Mouse (Mus musculus) granulocyte monocyte progenitor cell, adult 5-6 weeks (primary cell): Measurements from ENCODE around the gene Atp8a2. TPM values are rescaled to one million over a fixed set of nuclear protein-coding genes. Genes with fewer than 3 reads are reported as not detected.

ENCODE experiments used
- ATAC-seq: replicated peaks from 2 replicates; pipeline ENCODE4 v1.8.0; 2016; ENCODE audit warnings: mild to moderate bottlenecking, moderate TSS enrichment, inconsistent platforms; ENCODE audit not compliant: poor library complexity, severe bottlenecking
- total RNA-seq, 2 experiments: library from RNA; stranded (forward) in 1 of 2; stranded (reverse) in 1 of 2; fragments of 200-712, 200-1000 nt in 1 of 2; fragments of >200 nt in 1 of 2; fragmentation: Nextera tagmentation in 1 of 2; gene quantifications; 2 replicates each; pipeline ENCODE4 v1.2.3; 2014 to 2017

Atp8a2 gene
- total RNA-seq, 2 experiments from 2014 or later = 0.21 to 1.3 TPM

DNA sequence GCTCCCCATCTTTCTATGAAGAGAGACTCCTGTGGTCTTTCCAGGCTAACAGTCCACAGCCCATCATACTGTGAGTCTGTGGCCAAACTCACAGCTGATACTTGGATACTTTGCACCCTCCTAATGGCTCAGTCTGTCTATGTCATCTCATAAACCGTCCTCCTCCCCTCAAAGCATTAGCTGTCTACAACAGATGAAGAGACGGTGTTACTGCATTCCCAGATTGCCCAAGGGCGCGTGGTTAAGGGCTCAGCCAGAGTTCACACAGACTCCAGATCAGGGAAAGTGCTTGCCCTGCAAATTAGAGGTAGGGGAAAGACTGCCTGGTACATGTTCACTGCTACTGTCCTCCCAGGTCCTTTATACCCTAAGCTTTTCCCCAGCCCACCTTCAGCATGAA lies 515.1 kb downstream of the Atp8a2 start:
- ATAC-seq = no peak

DNA sequence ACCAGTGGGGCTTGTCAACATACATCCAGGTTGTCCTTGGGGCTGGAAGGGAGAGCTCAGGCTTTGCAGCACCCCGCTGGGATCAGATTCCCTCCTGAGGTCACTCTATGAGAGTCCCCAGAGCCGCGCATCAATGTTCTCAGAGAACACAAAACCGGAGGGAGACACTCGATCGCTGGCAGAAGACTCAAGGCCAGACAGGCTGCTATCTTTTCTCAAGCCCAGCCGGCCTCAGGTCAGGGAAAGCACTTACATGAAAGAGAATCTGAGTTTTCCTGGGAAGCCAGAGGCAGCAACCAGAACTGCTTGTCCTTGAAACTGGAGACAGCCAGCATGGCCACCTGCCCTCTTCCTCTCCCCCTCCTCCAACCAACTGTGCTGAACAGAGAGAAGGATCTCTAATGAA lies 519.4 kb downstream of the Atp8a2 start:
- no peak for ATAC-seq

- no peak for ATAC-seq
These were observed 521.6 kb downstream of the Atp8a2 start for GRCm38 (mm10) chr14:59675330-59675729.

DNA sequence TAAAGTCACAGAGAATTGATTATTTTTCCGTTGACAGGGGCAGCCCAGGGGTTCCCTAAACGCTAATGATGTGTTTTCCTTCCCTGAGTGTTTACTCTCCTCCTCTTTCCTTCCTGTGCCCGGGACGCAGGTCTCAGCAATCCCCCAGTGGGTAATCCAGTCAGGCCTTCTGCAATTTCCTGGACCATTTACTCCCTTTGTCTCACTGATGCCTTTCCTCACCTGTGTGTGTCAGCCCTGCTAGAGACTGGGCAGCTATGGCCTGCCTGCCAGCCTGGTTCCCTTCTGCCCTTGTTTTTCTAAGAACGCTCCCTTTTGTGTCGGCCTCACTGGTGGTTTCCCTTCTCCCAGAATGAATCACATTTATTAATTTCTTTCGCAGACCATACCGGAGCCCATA lies 522.4 kb downstream of the Atp8a2 start:
- ATAC-seq = no peak

GRCm38 (mm10) chr14:59672893-59673515 lies 524.0 kb downstream of the Atp8a2 start:
- ATAC-seq = no peak

DNA sequence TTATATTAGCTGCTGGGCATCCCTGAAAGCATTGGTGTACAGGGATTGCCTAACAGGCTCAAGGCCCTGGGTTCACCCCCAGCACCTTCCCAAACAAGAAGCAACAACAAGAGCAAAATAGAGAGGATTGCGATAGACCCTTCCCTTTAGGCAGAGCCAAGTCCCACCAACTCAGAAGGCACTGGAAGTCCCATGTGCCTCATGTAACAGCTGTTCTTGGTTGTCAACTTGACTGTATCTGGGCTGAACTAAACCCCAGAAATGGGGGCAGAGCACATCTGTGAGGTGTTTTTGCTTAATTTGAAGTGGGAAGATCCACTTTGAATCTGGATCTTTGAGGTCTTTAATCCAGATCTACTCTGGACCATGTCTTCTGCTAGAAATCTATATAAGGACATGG lies 539.9 kb downstream of the Atp8a2 start:
- ATAC-seq = no peak

GRCm38 (mm10) chr14:59656591-59656990 lies 540.4 kb downstream of the Atp8a2 start:
- no peak for ATAC-seq

DNA sequence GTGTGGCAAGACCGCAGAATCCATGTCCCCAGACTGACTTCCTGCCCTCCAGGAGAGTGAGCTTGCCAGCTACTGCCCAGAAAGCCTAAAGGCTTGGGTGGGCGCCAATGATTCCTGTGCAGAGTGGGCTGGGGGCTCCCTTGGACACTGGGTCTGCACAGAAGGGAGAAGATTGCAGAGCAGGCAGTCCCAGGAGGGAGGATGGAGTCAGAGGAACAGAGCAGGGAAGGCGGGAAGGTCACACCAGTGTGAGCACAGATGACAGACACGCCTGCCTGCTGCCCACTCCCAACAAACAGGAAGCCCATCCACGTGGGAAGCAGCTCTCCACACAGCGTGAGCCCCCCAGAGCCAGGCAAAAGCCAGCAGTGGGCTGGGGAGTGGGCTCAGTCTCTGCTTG lies 547.6 kb downstream of the Atp8a2 start:
- ATAC-seq = no peak

DNA sequence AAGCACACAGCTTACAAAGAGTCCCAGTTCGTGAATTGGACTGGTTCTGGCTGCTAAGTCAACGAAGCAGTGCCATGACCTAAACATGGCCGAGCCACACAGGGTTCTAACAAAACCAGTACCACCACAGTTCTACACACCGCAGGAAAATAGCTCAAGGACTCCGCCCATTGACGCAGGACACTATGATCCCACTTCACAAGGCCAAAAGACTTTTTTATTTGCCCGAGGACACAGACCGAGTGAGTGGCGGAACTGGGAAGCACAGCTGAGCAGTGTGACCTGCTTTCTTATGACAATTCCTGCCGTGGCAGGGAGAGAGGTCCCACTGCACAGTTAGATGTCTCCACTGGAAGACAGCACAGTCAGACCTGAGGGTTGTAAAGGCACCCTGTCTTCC lies 548.4 kb downstream of the Atp8a2 start:
- no peak for ATAC-seq

- peak; percentile 44 for ATAC-seq
These were observed 549.9 kb downstream of the Atp8a2 start for GRCm38 (mm10) chr14:59646826-59647697.

DNA sequence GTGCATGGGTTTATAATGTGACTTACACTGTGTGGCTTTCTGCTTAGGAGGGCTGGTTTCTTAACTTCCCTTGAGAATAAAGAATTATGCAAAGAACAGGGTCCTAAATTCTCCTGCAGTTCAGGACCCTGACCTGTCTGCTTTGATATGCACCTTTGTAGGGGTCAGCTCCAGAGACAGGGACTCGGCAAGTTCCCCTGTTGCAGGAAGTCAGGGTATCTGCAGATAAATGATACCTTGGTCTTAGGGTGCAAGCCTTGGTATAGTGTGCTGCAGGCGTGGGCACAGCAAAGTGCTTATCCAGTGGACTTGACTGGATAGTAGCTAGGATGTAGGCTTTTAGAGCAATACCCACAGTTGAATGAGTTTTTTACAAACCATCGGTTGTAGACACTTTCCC lies 552.1 kb downstream of the Atp8a2 start:
- no peak for ATAC-seq

- no peak for ATAC-seq
These were observed 552.8 kb downstream of the Atp8a2 start for GRCm38 (mm10) chr14:59644166-59644565.

GRCm38 (mm10) chr14:59643582-59643981 lies 553.4 kb downstream of the Atp8a2 start:
- peak; percentile 74 for ATAC-seq

DNA sequence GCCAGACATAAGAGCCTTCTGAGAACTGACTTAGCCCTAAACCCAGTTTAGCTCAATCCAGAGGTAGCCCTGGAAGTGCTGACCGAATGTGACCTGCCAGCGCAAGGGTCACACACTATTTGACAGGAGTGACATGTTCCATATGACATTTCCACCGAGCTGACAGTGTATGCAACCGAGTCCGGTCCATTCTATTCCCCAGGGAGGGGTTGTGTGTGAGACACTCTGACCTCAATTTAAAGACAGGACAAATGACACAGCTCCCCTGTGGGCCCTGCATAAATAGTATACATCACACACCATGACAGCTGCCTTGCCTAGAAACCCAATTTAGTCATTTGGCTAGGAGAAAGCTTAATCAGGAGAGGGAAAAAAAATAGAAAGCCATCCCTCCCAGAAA lies 555.1 kb downstream of the Atp8a2 start:
- no peak for ATAC-seq

DNA sequence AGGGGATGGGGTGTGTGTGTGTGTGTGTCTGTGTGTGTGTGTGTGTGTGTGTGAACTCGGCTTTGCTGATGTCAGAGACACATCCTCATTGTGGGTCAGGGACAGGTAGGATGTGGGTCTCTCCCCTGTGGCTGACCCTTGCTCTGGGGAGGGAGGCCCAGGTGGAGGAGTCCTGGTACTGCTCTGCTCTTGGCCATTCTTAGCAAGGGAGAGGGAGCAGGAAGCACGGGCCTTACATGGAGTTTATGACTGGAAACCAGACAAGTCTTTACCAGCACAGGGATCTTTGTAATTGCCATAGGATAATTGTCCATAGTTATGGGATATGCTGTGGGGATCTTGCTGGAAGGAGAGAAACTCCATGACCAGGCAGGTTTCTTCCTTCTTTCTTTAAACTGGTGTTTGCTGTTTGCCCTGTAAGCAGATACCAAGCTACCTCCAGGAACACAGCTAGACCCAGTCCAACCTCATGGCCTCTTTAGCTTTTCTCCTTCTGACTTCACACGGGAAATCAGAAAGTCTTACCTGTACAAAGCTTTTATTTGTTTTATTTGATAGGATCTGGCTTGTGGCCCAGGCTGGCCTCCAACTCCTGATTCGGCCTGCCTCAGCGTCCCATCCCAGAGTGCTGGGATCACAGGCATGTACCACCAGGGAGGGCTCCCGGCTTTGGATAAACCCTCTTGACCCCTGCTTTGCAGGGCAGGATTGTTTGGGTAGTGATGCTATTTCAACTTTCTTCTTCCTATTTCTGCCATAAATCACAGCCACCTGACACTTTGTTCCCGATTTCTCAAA lies 557.9 kb downstream of the Atp8a2 start:
- ATAC-seq = no peak

DNA sequence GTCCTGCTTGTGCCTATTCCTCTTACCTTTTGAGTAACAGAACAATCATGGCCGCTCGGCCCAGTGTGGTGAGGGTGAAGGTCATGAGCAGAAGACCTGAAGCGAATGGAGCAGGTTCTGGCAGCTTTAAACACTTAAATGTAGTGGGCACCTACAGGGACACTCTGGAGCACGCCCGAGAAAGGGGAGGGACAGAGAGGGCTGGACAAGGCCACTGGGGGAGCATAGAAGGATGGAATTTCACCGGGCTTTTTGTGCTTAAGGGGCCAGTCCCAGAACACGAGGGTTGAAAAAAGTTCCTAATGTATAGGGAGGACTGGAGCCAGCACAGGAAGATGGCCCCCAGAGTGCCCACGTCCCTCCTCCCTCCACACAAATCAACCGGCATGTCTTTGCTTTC lies 563.0 kb downstream of the Atp8a2 start:
- no peak for ATAC-seq

GRCm38 (mm10) chr14:59633295-59633898 lies 563.6 kb downstream of the Atp8a2 start:
- ATAC-seq = no peak

- ATAC-seq = no peak
These were observed 564.9 kb downstream of the Atp8a2 start for GRCm38 (mm10) chr14:59632067-59632466.

- ATAC-seq = no peak
These were observed 566.9 kb downstream of the Atp8a2 start for GRCm38 (mm10) chr14:59630096-59630495.

DNA sequence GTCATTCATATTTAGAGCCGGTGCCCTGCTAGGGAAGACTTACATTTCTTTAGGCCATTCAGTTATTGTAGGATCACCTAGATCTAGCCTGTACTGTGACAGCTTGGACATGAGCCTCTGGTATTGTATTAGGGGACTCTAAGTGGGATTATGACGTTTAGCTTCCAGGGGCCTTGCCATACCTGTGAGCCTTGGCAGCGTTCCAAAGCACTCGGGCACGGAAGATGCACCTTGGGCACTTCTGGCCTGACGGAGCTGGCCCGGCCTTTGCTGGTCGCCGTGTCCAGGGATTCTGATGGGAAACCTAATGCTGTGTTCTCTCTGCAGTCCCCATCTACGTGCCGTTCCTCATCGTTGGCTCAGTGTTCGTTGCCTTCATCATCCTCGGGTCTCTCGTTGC lies 567.7 kb downstream of the Atp8a2 start:
- no peak for ATAC-seq

GRCm38 (mm10) chr14:59627823-59628222 lies 569.2 kb downstream of the Atp8a2 start:
- ATAC-seq = no peak
